In the genomic region with DNA sequence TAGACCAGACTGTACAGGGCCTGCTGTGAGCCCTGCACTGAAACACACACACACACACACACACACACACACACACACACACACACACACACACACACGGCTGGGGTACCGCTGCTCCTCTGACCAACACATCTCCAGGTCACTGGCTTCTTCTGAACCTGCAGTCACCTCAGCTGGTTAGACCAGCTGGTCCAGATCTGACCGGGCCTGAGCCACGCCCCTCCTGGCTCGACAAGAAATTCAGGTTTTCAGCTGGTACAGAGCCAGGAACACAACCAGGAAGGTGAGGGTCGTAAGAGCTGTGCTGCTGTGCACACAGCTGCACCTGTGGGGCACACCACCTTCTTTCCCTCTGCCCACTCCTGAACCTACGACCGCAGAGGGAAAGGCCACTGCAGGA, we compare ENCODE assay signal across 7 mouse cellular contexts. TPM values are rescaled to one million over a fixed set of nuclear protein-coding genes. Genes with fewer than 3 reads are reported as not detected.
A peak's percentile ranks its signal among the peaks of the same experiment; 100 is the strongest.
DNase-seq lines count a peak whose midpoint lies in the region; ATAC-seq and TF ChIP-seq lines count a peak whose summit lies in the region.

No protein-coding gene starts in this region.

- TF ChIP-seq CTCF in intestine, postnatal 0 days (IDR thresholded peaks at IDR 0.05; ENCODE audit: low read depth) = no peak

- peak; percentile 35; the same call in 1 of the 2 replicates for ATAC-seq in embryonic facial prominence, embryonic 13.5 days (ENCODE audit: insufficient number of reproducible peaks, insufficient read depth, low FRiP score, low TSS enrichment, low read depth)
- peak; percentile 36; the same call in 1 of the 2 replicates for ATAC-seq in intestine, postnatal 0 days
- peak; percentile 12; the same call in 1 of the 2 replicates for ATAC-seq in liver, embryonic 12.5 days
- ATAC-seq in stomach, embryonic 14.5 days (ENCODE audit: insufficient number of reproducible peaks, insufficient read depth, low FRiP score, low read depth) = peak; percentile 70
- ATAC-seq in hindbrain, embryonic 16.5 days = no peak

- no peak overlapping the region for H3K4me2 ChIP-seq in embryonic facial prominence, embryonic 13.5 days
- H3K4me2 ChIP-seq in intestine, postnatal 0 days (replicated peaks; ENCODE audit: low read depth) = no peak overlapping the region; the same call in 1 of the 2 replicates
- H3K4me2 ChIP-seq in liver, embryonic 12.5 days = peak overlapping the region; percentile 47
- H3K4me2 ChIP-seq in stomach, embryonic 14.5 days (replicated peaks; ENCODE audit: low read depth, low read length) = 0 out of 2 replicates have a peak overlapping the region, but pooled peaks have one; percentile 2
- H3K4me2 ChIP-seq in hindbrain, embryonic 16.5 days (ENCODE audit: low read length) = no peak overlapping the region

- peak overlapping the region; percentile 33; the same call in 1 of the 2 replicates for H3K27ac ChIP-seq in embryonic facial prominence, embryonic 13.5 days
- no peak overlapping the region for H3K27ac ChIP-seq in intestine, postnatal 0 days (ENCODE audit: low read depth, low read length)
- peak overlapping the region; percentile 80 for H3K27ac ChIP-seq in liver, embryonic 12.5 days
- H3K27ac ChIP-seq in stomach, embryonic 14.5 days (ENCODE audit: low read length) = peak overlapping the region; percentile 82
- no peak overlapping the region for H3K27ac ChIP-seq in hindbrain, embryonic 16.5 days (ENCODE audit: low read depth, low read length)

- no peaks in the 10 kb centered on the region for H3K9me3 ChIP-seq in embryonic facial prominence, embryonic 13.5 days
- no peaks in the 10 kb centered on the region for H3K9me3 ChIP-seq in intestine, postnatal 0 days (ENCODE audit: control insufficient read depth)
- no peaks in the 10 kb centered on the region for H3K9me3 ChIP-seq in liver, embryonic 12.5 days (replicated peaks)
- no peaks in the 10 kb centered on the region for H3K9me3 ChIP-seq in stomach, embryonic 14.5 days (ENCODE audit: control insufficient read depth, low read depth, low read length)
- no peaks in the 10 kb centered on the region for H3K9me3 ChIP-seq in hindbrain, embryonic 16.5 days (ENCODE audit: control insufficient read depth, low read length)

- 40% methylated on average over 8 of the region's 8 CpGs for WGBS in embryonic facial prominence, embryonic 13.5 days
- WGBS in intestine, postnatal 0 days = 17% methylated on average over 8 of the region's 8 CpGs
- WGBS in liver, embryonic 12.5 days (ENCODE audit: insufficient replicate concordance) = 55% methylated on average over 8 of the region's 8 CpGs
- WGBS in stomach, embryonic 14.5 days = 30% methylated on average over 8 of the region's 8 CpGs
- 61% methylated on average over 8 of the region's 8 CpGs for whole genome bisulfite sequencing in hindbrain, embryonic 16.5 days

- H3K4me1 ChIP-seq in embryonic facial prominence, embryonic 13.5 days = peaks cover 38% of the 10 kb centered on the region
- H3K4me1 ChIP-seq in intestine, postnatal 0 days (replicated peaks; ENCODE audit: control insufficient read depth, insufficient read depth, low read length) = no peaks in the 10 kb centered on the region; the same call in 1 of the 2 replicates
- peaks cover 92% of the 10 kb centered on the region for H3K4me1 ChIP-seq in liver, embryonic 12.5 days
- peaks cover 47% of the 10 kb centered on the region for H3K4me1 ChIP-seq in stomach, embryonic 14.5 days (ENCODE audit: control insufficient read depth, insufficient read depth, low read length)
- peaks cover 25% of the 10 kb centered on the region for H3K4me1 ChIP-seq in hindbrain, embryonic 16.5 days (ENCODE audit: control insufficient read depth, insufficient read depth, low read depth, low read length)

- H3K9ac ChIP-seq in embryonic facial prominence, embryonic 13.5 days = no peak overlapping the region
- no peak overlapping the region for H3K9ac ChIP-seq in intestine, postnatal 0 days (ENCODE audit: low read depth, low read length)
- H3K9ac ChIP-seq in liver, embryonic 12.5 days = peak overlapping the region; percentile 53
- no peak overlapping the region for H3K9ac ChIP-seq in stomach, embryonic 14.5 days (replicated peaks; ENCODE audit: low read depth, low read length)
- no peak overlapping the region for H3K9ac ChIP-seq in hindbrain, embryonic 16.5 days (ENCODE audit: low read depth, low read length)

- no peaks in the 10 kb centered on the region for H3K36me3 ChIP-seq in embryonic facial prominence, embryonic 13.5 days
- H3K36me3 ChIP-seq in intestine, postnatal 0 days (ENCODE audit: control insufficient read depth, insufficient read depth) = no peaks in the 10 kb centered on the region
- peaks cover 65% of the 10 kb centered on the region for H3K36me3 ChIP-seq in liver, embryonic 12.5 days
- H3K36me3 ChIP-seq in stomach, embryonic 14.5 days (ENCODE audit: control insufficient read depth, insufficient read depth, low read length) = no peaks in the 10 kb centered on the region
- peaks cover 2% of the 10 kb centered on the region; the same call in 1 of the 2 replicates for H3K36me3 ChIP-seq in hindbrain, embryonic 16.5 days (ENCODE audit: control insufficient read depth, insufficient read depth, low read length)

- H3K27me3 ChIP-seq in embryonic facial prominence, embryonic 13.5 days = no peaks in the 10 kb centered on the region
- H3K27me3 ChIP-seq in intestine, postnatal 0 days (replicated peaks; ENCODE audit: control insufficient read depth, insufficient read depth, low read length) = no peaks in the 10 kb centered on the region
- no peaks in the 10 kb centered on the region for H3K27me3 ChIP-seq in liver, embryonic 12.5 days (replicated peaks)
- H3K27me3 ChIP-seq in stomach, embryonic 14.5 days (ENCODE audit: control insufficient read depth, insufficient read depth, low read length) = no peaks in the 10 kb centered on the region
- H3K27me3 ChIP-seq in hindbrain, embryonic 16.5 days (replicated peaks; ENCODE audit: control insufficient read depth, insufficient read depth, low read length) = no peaks in the 10 kb centered on the region

- DNase-seq in spleen, adult 18-20 months = no peak
- DNase-seq in spleen, adult 12 weeks (ENCODE audit: low spot score) = no peak

- H3K4me3 ChIP-seq in embryonic facial prominence, embryonic 13.5 days = no peak overlapping the region
- no peak overlapping the region for H3K4me3 ChIP-seq in intestine, postnatal 0 days (ENCODE audit: low read depth, low read length)
- H3K4me3 ChIP-seq in liver, embryonic 12.5 days = peak overlapping the region; percentile 28
- H3K4me3 ChIP-seq in stomach, embryonic 14.5 days (ENCODE audit: low read depth, low read length) = no peak overlapping the region
- no peak overlapping the region for H3K4me3 ChIP-seq in hindbrain, embryonic 16.5 days (ENCODE audit: low read length)

RNA-seq across cellular contexts. Expression of a gene that starts 13.2 kb away (rescaled TPM):
- 1.0 and 1.3 TPM in 2 replicates for polyA plus RNA-seq in embryonic facial prominence, embryonic 13.5 days (2015; fragmentation: Nextera tagmentation; extraction: Ambion mirVana)
- 0.10 and 0.26 TPM in 2 replicates for polyA plus RNA-seq in intestine, postnatal 0 days (2015; fragmentation: Nextera tagmentation; extraction: Ambion mirVana)
- 0.89 TPM in 2 replicates for polyA plus RNA-seq in liver, embryonic 12.5 days (2016; fragmentation: Nextera tagmentation; extraction: Ambion mirVana)
- polyA plus RNA-seq in stomach, embryonic 14.5 days (2014; fragmentation: Nextera tagmentation; extraction: Ambion mirVana) = 0.33 TPM in 1 of 2 replicates, not detected in the other
- 0.34 and 0.37 TPM in 2 replicates for polyA plus RNA-seq in hindbrain, embryonic 16.5 days (2015; fragmentation: Nextera tagmentation; extraction: Ambion mirVana)

RNA-seq across cellular contexts. Expression of a gene that starts 19.6 kb away (rescaled TPM):
- 5.8 and 6.0 TPM in 2 replicates for polyA plus RNA-seq in embryonic facial prominence, embryonic 13.5 days (2015; fragmentation: Nextera tagmentation; extraction: Ambion mirVana)
- 3.3 and 3.4 TPM in 2 replicates for polyA plus RNA-seq in intestine, postnatal 0 days (2015; fragmentation: Nextera tagmentation; extraction: Ambion mirVana)
- polyA plus RNA-seq in liver, embryonic 12.5 days (2016; fragmentation: Nextera tagmentation; extraction: Ambion mirVana) = 20.0 and 23.5 TPM in 2 replicates
- polyA plus RNA-seq in stomach, embryonic 14.5 days (2014; fragmentation: Nextera tagmentation; extraction: Ambion mirVana) = 5.9 and 7.2 TPM in 2 replicates
- 27.3 and 31.4 TPM in 2 replicates for polyA plus RNA-seq in hindbrain, embryonic 16.5 days (2015; fragmentation: Nextera tagmentation; extraction: Ambion mirVana)

RNA-seq across cellular contexts. Expression of a gene that starts 39.2 kb away (rescaled TPM):
- 10.2 and 10.5 TPM in 2 replicates for polyA plus RNA-seq in embryonic facial prominence, embryonic 13.5 days (2015; fragmentation: Nextera tagmentation; extraction: Ambion mirVana)
- polyA plus RNA-seq in intestine, postnatal 0 days (2015; fragmentation: Nextera tagmentation; extraction: Ambion mirVana) = 24.0 and 25.0 TPM in 2 replicates
- polyA plus RNA-seq in liver, embryonic 12.5 days (2016; fragmentation: Nextera tagmentation; extraction: Ambion mirVana) = 14.4 TPM in 2 replicates
- polyA plus RNA-seq in stomach, embryonic 14.5 days (2014; fragmentation: Nextera tagmentation; extraction: Ambion mirVana) = 10.1 and 12.7 TPM in 2 replicates
- polyA plus RNA-seq in hindbrain, embryonic 16.5 days (2015; fragmentation: Nextera tagmentation; extraction: Ambion mirVana) = 13.9 and 22.8 TPM in 2 replicates

RNA-seq across cellular contexts. Expression of a gene that starts 40.8 kb away (rescaled TPM):
- not detected in 2 replicates for polyA plus RNA-seq in embryonic facial prominence, embryonic 13.5 days (2015; fragmentation: Nextera tagmentation; extraction: Ambion mirVana)
- polyA plus RNA-seq in intestine, postnatal 0 days (2015; fragmentation: Nextera tagmentation; extraction: Ambion mirVana) = 0.08 and 0.21 TPM in 2 replicates
- not detected in 2 replicates for polyA plus RNA-seq in liver, embryonic 12.5 days (2016; fragmentation: Nextera tagmentation; extraction: Ambion mirVana)
- 0.10 TPM in 1 of 2 replicates, not detected in the other for polyA plus RNA-seq in stomach, embryonic 14.5 days (2014; fragmentation: Nextera tagmentation; extraction: Ambion mirVana)
- polyA plus RNA-seq in hindbrain, embryonic 16.5 days (2015; fragmentation: Nextera tagmentation; extraction: Ambion mirVana) = 0.55 and 0.78 TPM in 2 replicates

Comparison
In these comparisons a context has a peak if more than half of its experiments do, and no peak if none do; other contexts are left out.
1. H3K27ac ChIP-seq: peak in embryonic facial prominence, embryonic 13.5 days (single experiment), liver, embryonic 12.5 days (single experiment) and stomach, embryonic 14.5 days (single experiment); none in intestine, postnatal 0 days (single experiment) and hindbrain, embryonic 16.5 days (single experiment).
2. H3K4me2 ChIP-seq: peak in liver, embryonic 12.5 days (single experiment) and stomach, embryonic 14.5 days (single experiment); none in embryonic facial prominence, embryonic 13.5 days (single experiment), intestine, postnatal 0 days (single experiment) and hindbrain, embryonic 16.5 days (single experiment).